Mouse (Mus musculus) MEL (cell line): ENCODE data around the gene Ccs. TPM values are rescaled to one million over a fixed set of nuclear protein-coding genes. Genes with fewer than 3 reads are reported as not detected.

Experiments
- DNase-seq: peaks from one replicate; pipeline ENCODE4 v3.0.0; 2011; ENCODE audit warnings: low read depth, low spot score
- H3K27ac ChIP-seq: 2 replicates; pipeline ENCODE4 v1.5.1; 2012; ENCODE audit warnings: low read depth, mild to moderate bottlenecking, control low read depth, low read length, moderate library complexity; ENCODE audit not compliant: control insufficient read depth
- H3K27me3 ChIP-seq, 2 experiments: fragments of 150-350 bp in 1 of 2; sonication (generic) in 1 of 2; 2 replicates each; pipeline ENCODE4 v1.6.1; 2012; ENCODE audit warnings: low read length in 2 of 2, mild to moderate bottlenecking in 2 of 2, improper control_type of control experiment in 1 of 2, moderate library complexity in 1 of 2; ENCODE audit not compliant: insufficient read depth in 2 of 2, control insufficient read depth in 1 of 2
- H3K36me3 ChIP-seq, 2 experiments: 2 replicates each; pipeline ENCODE4 v1.6.1; 2012 to 2014; ENCODE audit warnings: low read length in 2 of 2, improper control_type of control experiment in 1 of 2, inconsistent platforms in 1 of 2, mild to moderate bottlenecking in 1 of 2; ENCODE audit not compliant: insufficient read depth in 2 of 2, control insufficient read depth in 1 of 2
- H3K4me1 ChIP-seq, 2 experiments: fragments of 150-350 bp in 1 of 2; sonication (generic) in 1 of 2; 2 replicates each; pipeline ENCODE4 v1.6.1; 2012; ENCODE audit warnings: low read length in 2 of 2, improper control_type of control experiment in 1 of 2, mild to moderate bottlenecking in 1 of 2; ENCODE audit not compliant: insufficient read depth in 2 of 2, control insufficient read depth in 1 of 2
- H3K4me3 ChIP-seq, 2 experiments: fragments of 150-350 bp in 1 of 2; sonication (generic) in 1 of 2; 2 replicates each; pipeline ENCODE4 v1.5.1; 2012; ENCODE audit warnings: low read depth in 2 of 2, low read length in 2 of 2, mild to moderate bottlenecking in 2 of 2, moderate library complexity in 2 of 2, control low read depth in 1 of 2, improper control_type of control experiment in 1 of 2; ENCODE audit not compliant: control insufficient read depth in 1 of 2, insufficient read depth in 1 of 2
- H3K79me2 ChIP-seq: 2 replicates; pipeline ENCODE4 v1.6.1; 2012; ENCODE audit warnings: mild to moderate bottlenecking, low read length, moderate library complexity; ENCODE audit not compliant: control insufficient read depth, poor library complexity, insufficient read depth
- H3K9ac ChIP-seq: 2 replicates; pipeline ENCODE4 v1.6.1; 2012; ENCODE audit warnings: low read depth, mild to moderate bottlenecking, control low read depth, low read length, moderate library complexity; ENCODE audit not compliant: control insufficient read depth, poor library complexity, severe bottlenecking
- H3K9me3 ChIP-seq: fragments of 150-350 bp; sonication (generic); replicated peaks from 2 replicates; pipeline ENCODE4 v1.6.1; 2012; ENCODE audit warnings: mild to moderate bottlenecking, low read length, improper control_type of control experiment, moderate library complexity; ENCODE audit not compliant: insufficient read depth
- CHD2 ChIP-seq: IDR thresholded peaks from 2 replicates; pipeline ENCODE4 v1.6.1; 2011; ENCODE audit warnings: low read length, improper control_type of control experiment
- CTCF ChIP-seq, 3 experiments: IDR thresholded peaks in 2 of 3; conservative IDR thresholded peaks in 1 of 3; 2 replicates each; pipeline ENCODE4 v1.5.1; 2011 to 2012; ENCODE audit warnings: low read length in 3 of 3, low read depth in 2 of 3, mild to moderate bottlenecking in 2 of 3, improper control_type of control experiment in 1 of 3, inconsistent platforms in 1 of 3, mixed read lengths in 1 of 3, moderate library complexity in 1 of 3; ENCODE audit not compliant: control insufficient read depth in 1 of 3, insufficient read depth in 1 of 3, poor library complexity in 1 of 3, severe bottlenecking in 1 of 3
- ELF1 ChIP-seq: IDR thresholded peaks from 2 replicates; pipeline ENCODE4 v1.6.1; 2014; ENCODE audit warnings: low read depth, mild to moderate bottlenecking, inconsistent platforms, low read length, improper control_type of control experiment, moderate library complexity
- EP300 ChIP-seq, 2 experiments: IDR thresholded peaks; 2 replicates each; pipeline ENCODE4 v1.6.1; 2011; ENCODE audit warnings: improper control_type of control experiment in 2 of 2, low read length in 2 of 2, low read depth in 1 of 2, mild to moderate bottlenecking in 1 of 2
- ETS1 ChIP-seq: IDR thresholded peaks from 2 replicates; pipeline ENCODE4 v1.6.1; 2012; ENCODE audit warnings: low read depth, mild to moderate bottlenecking, inconsistent platforms, low read length, improper control_type of control experiment, moderate library complexity
- KAT2A ChIP-seq: conservative IDR thresholded peaks from 2 replicates; pipeline ENCODE4 v1.6.1; 2012; ENCODE audit warnings: low read depth, low read length, improper control_type of control experiment, inconsistent platforms
- MXI1 ChIP-seq: IDR thresholded peaks from 2 replicates; pipeline ENCODE4 v1.6.1; 2011; ENCODE audit warnings: mild to moderate bottlenecking, low read depth, low read length, improper control_type of control experiment
- MYC ChIP-seq: IDR thresholded peaks from 2 replicates; pipeline ENCODE4 v1.6.1; 2011; ENCODE audit warnings: low read depth, mild to moderate bottlenecking, low read length, improper control_type of control experiment, moderate library complexity
- NRF1 ChIP-seq: IDR thresholded peaks from 2 replicates; pipeline ENCODE4 v1.6.1; 2014; ENCODE audit warnings: low read depth, mild to moderate bottlenecking, inconsistent platforms, low read length, improper control_type of control experiment, moderate library complexity; ENCODE audit not compliant: poor library complexity, insufficient read depth, severe bottlenecking
- POLR2AphosphoS2 ChIP-seq: IDR thresholded peaks from 2 replicates; pipeline ENCODE4 v1.6.1; 2011; ENCODE audit warnings: low read length, improper control_type of control experiment
- POLR2AphosphoS5 ChIP-seq: IDR thresholded peaks from 2 replicates; pipeline ENCODE4 v1.6.1; 2012; ENCODE audit warnings: low read depth, borderline replicate concordance, mild to moderate bottlenecking, inconsistent platforms, low read length, moderate library complexity, mixed read lengths
- RAD21 ChIP-seq: IDR thresholded peaks from 2 replicates; pipeline ENCODE4 v1.6.1; 2011; ENCODE audit warnings: mild to moderate bottlenecking, low read depth, low read length, improper control_type of control experiment
- SIN3A ChIP-seq: IDR thresholded peaks from 2 replicates; pipeline ENCODE4 v1.6.1; 2012; ENCODE audit warnings: low read length, improper control_type of control experiment, inconsistent platforms
- SMC3 ChIP-seq: IDR thresholded peaks from 2 replicates; pipeline ENCODE4 v1.6.1; 2011; ENCODE audit warnings: low read depth, low read length, improper control_type of control experiment
- TAL1 ChIP-seq: IDR thresholded peaks from 2 replicates; pipeline ENCODE4 v1.6.1; 2012; ENCODE audit warnings: mild to moderate bottlenecking, inconsistent platforms, low read length, moderate library complexity, mixed read lengths
- UBTF ChIP-seq: IDR thresholded peaks from 2 replicates; pipeline ENCODE4 v1.6.1; 2012; ENCODE audit warnings: low read depth, mild to moderate bottlenecking, inconsistent platforms, low read length, improper control_type of control experiment, moderate library complexity, borderline replicate concordance; ENCODE audit not compliant: insufficient read depth
- polyA plus RNA-seq, 2 experiments: library from polyadenylated mRNA; stranded (reverse) in 1 of 2; unstranded in 1 of 2; fragments of >175 nt in 1 of 2; fragments of >200 nt in 1 of 2; gene quantifications; 2 replicates each; pipeline versions ENCODE4 v1.2.1 to v1.2.4; 2012; ENCODE audit warnings: low replicate concordance in 2 of 2, low read depth in 1 of 2; ENCODE audit not compliant: insufficient read length in 2 of 2, insufficient read depth in 1 of 2, missing spikeins in 1 of 2
- total RNA-seq: library from RNA; depleted of rRNA; stranded (reverse); fragments of 300-350 nt; gene quantifications from 2 replicates; pipeline ENCODE4 v1.2.3, GENCODE M21; 2012

The Ccs gene
- total and polyA plus RNA-seq, 3 experiments: 48.3 to 56.6 TPM; not detected in 1

DNA sequence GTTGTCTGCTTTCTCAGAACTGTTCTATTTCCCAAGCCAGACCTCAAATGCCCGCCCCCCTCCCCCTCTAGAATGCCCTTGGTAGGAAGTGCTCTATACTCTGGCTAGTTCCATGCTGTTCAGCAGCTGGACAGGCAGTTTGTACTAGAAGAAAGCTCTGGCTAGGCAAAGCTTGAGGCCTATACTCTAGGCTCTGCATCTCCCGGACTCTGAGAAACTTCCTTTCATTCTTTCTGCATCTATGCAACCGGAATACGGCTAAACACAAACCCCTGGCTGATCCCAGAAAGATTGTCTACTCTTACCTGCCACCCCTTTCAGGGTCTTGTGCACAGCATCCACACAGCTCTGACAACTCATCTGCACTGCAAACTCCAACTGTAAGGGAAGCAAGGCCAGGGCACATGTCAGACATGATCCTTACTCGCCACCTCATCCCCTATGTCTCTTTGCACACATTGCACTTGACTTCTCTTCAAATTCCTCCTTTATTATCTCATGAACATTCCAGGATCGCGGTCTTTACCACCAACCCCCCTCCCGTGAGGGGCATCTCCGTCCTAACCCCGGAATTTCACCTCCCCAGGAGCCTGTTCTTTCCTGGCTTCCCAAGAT, 499 bp downstream of the Ccs start:
- H3K27me3 ChIP-seq: no peaks in the 10 kb centered on the region
- H3K36me3 ChIP-seq: peaks cover 0 to 6% of the 10 kb centered on the region in 2 experiments; a peak in 2 of 4 replicates
- H3K9me3 ChIP-seq: no peaks in the 10 kb centered on the region
- H3K79me2 ChIP-seq: peaks cover 8% of the 10 kb centered on the region
- H3K4me3 ChIP-seq: peak overlapping the region; percentile 77 to 91
- H3K9ac ChIP-seq: peak overlapping the region; percentile 74
- DNase-seq: no peak
- peaks cover 17 to 19% of the 10 kb centered on the region in 2 experiments for H3K4me1 ChIP-seq
- TF ChIP-seq MYC: peak; percentile 67; the same call in 1 of the 2 replicates
- no peak for TF ChIP-seq ELF1
- H3K27ac ChIP-seq: no peak overlapping the region

DNA sequence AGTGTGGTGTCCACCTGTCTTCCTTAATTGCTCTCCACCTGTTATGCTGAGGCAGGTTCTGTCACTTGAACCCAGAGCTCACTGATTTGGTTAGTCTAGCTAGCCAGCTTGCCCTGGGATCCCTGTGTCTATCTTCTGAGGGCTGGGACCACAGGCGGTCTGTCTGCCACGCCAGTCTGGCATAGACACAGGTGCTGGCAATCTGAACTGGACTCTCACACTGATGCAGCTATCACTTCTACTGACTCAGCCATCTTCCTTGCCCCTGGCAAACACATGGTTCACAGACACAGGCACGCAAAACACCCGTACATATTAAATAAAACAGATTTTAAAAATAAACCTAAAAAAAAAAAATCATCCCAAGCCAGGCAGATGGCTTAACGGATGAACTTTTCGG, 2.1 kb downstream of the Ccs start:
- no peak overlapping the region for H3K4me3 ChIP-seq
- H3K9me3 ChIP-seq: no peaks in the 10 kb centered on the region
- no peak for DNase-seq
- H3K9ac ChIP-seq: no peak overlapping the region
- H3K79me2 ChIP-seq: peaks cover 8% of the 10 kb centered on the region
- no peak for TF ChIP-seq CTCF (IDR thresholded peaks at IDR 0.05 in 2 of 3, conservative IDR thresholded peaks at IDR 0.05 in 1 of 3; ENCODE audit: control insufficient read depth in 1 of 3, insufficient read depth in 1 of 3, low read depth in 2 of 3, low read length in 3 of 3, poor library complexity in 1 of 3, severe bottlenecking in 1 of 3)
- TF ChIP-seq CHD2: no peak
- no peak for TF ChIP-seq TAL1
- no peak for TF ChIP-seq POLR2AphosphoS2
- TF ChIP-seq SIN3A: no peak
- TF ChIP-seq MXI1: no peak
- no peak for TF ChIP-seq POLR2AphosphoS5
- no peak for TF ChIP-seq ETS1
- TF ChIP-seq, all 39 proteins: peak for 0
- Histone ChIP-seq H3K27me3 (no peaks in the 10 kb centered on the region), H3K36me3 (peaks cover 0 to 6% of the 10 kb centered on the region in 2 experiments; a peak in 3 of 4 replicates), H3K4me1 (peaks cover 11 to 19% of the 10 kb centered on the region in 2 experiments), H3K27ac (no peak overlapping the region)

GRCm38 (mm10) chr19:4836096-4836495, 3.0 kb downstream of the Ccs start:
- H3K9me3 ChIP-seq: no peaks in the 10 kb centered on the region
- H3K4me1 ChIP-seq: peaks cover 9 to 14% of the 10 kb centered on the region in 2 experiments
- no peak overlapping the region for H3K9ac ChIP-seq
- H3K4me3 ChIP-seq: no peak overlapping the region
- H3K27ac ChIP-seq: no peak overlapping the region
- H3K79me2 ChIP-seq: peaks cover 8% of the 10 kb centered on the region
- H3K27me3 ChIP-seq: no peaks in the 10 kb centered on the region
- TF ChIP-seq POLR2AphosphoS2 (no peak), SMC3 (no peak), POLR2AphosphoS5 (no peak), EP300 (IDR thresholded peaks at IDR 0.05; ENCODE audit: low read depth in 1 of 2, low read length in 2 of 2) (no peak), NRF1 (no peak), RAD21 (no peak), UBTF (no peak), KAT2A (no peak)
- TF ChIP-seq, all 39 proteins: peak for 0
- no peak for DNase-seq
- peaks cover 0 to 5% of the 10 kb centered on the region in 2 experiments; a peak in 3 of 4 replicates for H3K36me3 ChIP-seq
